Mouse (Mus musculus) liver, embryonic 14.5 days (tissue): ENCODE results near the gene BC030867.

Experiments used
- CTCF ChIP-seq: IDR thresholded peaks from 2 replicates; pipeline ENCODE4 v1.5.1; 2016; ENCODE audit warnings: antibody characterized with exemption, low read depth, control low read depth
- EP300 ChIP-seq: IDR thresholded peaks from 2 replicates; pipeline ENCODE4 v1.6.1; 2016; ENCODE audit warnings: antibody characterized with exemption, low read depth

- TF ChIP-seq CTCF (no peak), EP300 (no peak)
Observed at GRCm38 (mm10) chr11:102220451-102220850, 28.2 kb upstream of the BC030867 start.
